Mouse (Mus musculus) embryonic facial prominence, embryonic 12.5 days (tissue): ENCODE data around the gene Rad9b. TPM values are rescaled to one million over a fixed set of nuclear protein-coding genes. Genes with fewer than 3 reads are reported as not detected.

Source experiments
- ATAC-seq: fragments of 200-750 bp; cut with Nextera tagmentation; 2 replicates; pipeline ENCODE4 v1.8.0; 2017; ENCODE audit not compliant: insufficient number of reproducible peaks, insufficient read depth, low FRiP score, low TSS enrichment
- H3K27ac ChIP-seq: fragments of 300-500 bp; sonication (generic); 2 replicates; pipeline ENCODE4 v1.5.1; 2016; ENCODE audit warnings: mild to moderate bottlenecking
- H3K27me3 ChIP-seq: fragments of 300-500 bp; sonication (generic); 2 replicates; pipeline ENCODE4 v1.6.1; 2016; ENCODE audit warnings: mild to moderate bottlenecking, moderate library complexity
- H3K36me3 ChIP-seq: fragments of 300-500 bp; sonication (generic); 2 replicates; pipeline ENCODE4 v1.6.1; 2016; ENCODE audit warnings: mild to moderate bottlenecking
- H3K4me1 ChIP-seq: fragments of 300-500 bp; sonication (generic); 2 replicates; pipeline ENCODE4 v1.6.1; 2016
- H3K4me2 ChIP-seq: fragments of 300-500 bp; sonication (generic); replicated peaks from 2 replicates; pipeline ENCODE4 v1.6.1; 2016; ENCODE audit warnings: mild to moderate bottlenecking, moderate library complexity
- H3K4me3 ChIP-seq: fragments of 300-500 bp; sonication (generic); 2 replicates; pipeline ENCODE4 v1.5.1; 2016; ENCODE audit warnings: mild to moderate bottlenecking
- H3K9ac ChIP-seq: fragments of 300-500 bp; sonication (generic); 2 replicates; pipeline ENCODE4 v1.6.1; 2016; ENCODE audit warnings: mild to moderate bottlenecking, moderate library complexity
- H3K9me3 ChIP-seq: fragments of 300-500 bp; sonication (generic); 2 replicates; pipeline ENCODE4 v1.6.1; 2016; ENCODE audit warnings: mild to moderate bottlenecking, moderate library complexity
- WGBS: fragments of 180-500 bp; shearing (Covaris S2); methylation state at CpG from one replicate; pipeline ENCODE4 v1.1.7; 2016; 5-methylcytosine and 5-hydroxymethylcytosine counted together
- polyA plus RNA-seq: library from polyadenylated mRNA; unstranded; fragments of >200 nt; fragmentation: Nextera tagmentation; extraction: Ambion mirVana; gene quantifications from 2 replicates; pipeline ENCODE4 v1.2.1, GENCODE M21; 2016

The Rad9b gene
- polyA plus RNA-seq, 1 experiment from 2014 or later: 17.1 TPM

GRCm38 (mm10) chr5:122354492-122355067, 547 bp upstream of the Rad9b start:
- H3K9ac ChIP-seq: peak overlapping the region; percentile 75
- WGBS: under 1% methylated on average over 52 of the region's 57 CpGs
- no peaks in the 10 kb centered on the region for H3K9me3 ChIP-seq
- no peaks in the 10 kb centered on the region for H3K27me3 ChIP-seq
- peak overlapping the region; percentile 70 for H3K4me2 ChIP-seq
- peak overlapping the region; percentile 37 for H3K27ac ChIP-seq
- H3K36me3 ChIP-seq: peaks cover 12% of the 10 kb centered on the region; the same call in 1 of the 2 replicates
- no peaks in the 10 kb centered on the region for H3K4me1 ChIP-seq
- ATAC-seq: 0 out of 2 replicates have a peak, but pooled peaks have one; percentile 32
- H3K4me3 ChIP-seq: peak overlapping the region; percentile 85

GRCm38 (mm10) chr5:122345777-122346176, 8.3 kb downstream of the Rad9b start:
- Histone ChIP-seq H3K4me2 (no peak overlapping the region), H3K4me1 (no peaks in the 10 kb centered on the region), H3K36me3 (no peaks in the 10 kb centered on the region), H3K27ac (no peak overlapping the region), H3K9ac (no peak overlapping the region), H3K9me3 (no peaks in the 10 kb centered on the region), H3K4me3 (no peak overlapping the region), H3K27me3 (no peaks in the 10 kb centered on the region)
- ATAC-seq: no peak
- WGBS: 68% methylated on average over 4 of the region's 4 CpGs

GRCm38 (mm10) chr5:122344260-122344659, 9.8 kb downstream of the Rad9b start:
- Histone ChIP-seq H3K4me3 (no peak overlapping the region), H3K4me1 (no peaks in the 10 kb centered on the region), H3K27me3 (no peaks in the 10 kb centered on the region), H3K9me3 (no peaks in the 10 kb centered on the region), H3K4me2 (no peak overlapping the region), H3K36me3 (no peaks in the 10 kb centered on the region), H3K27ac (no peak overlapping the region), H3K9ac (no peak overlapping the region)
- no peak for ATAC-seq
- WGBS: 7% methylated on average over 5 of the region's 5 CpGs

- Histone ChIP-seq H3K27me3 (no peaks in the 10 kb centered on the region), H3K36me3 (no peaks in the 10 kb centered on the region), H3K4me1 (no peaks in the 10 kb centered on the region), H3K27ac (no peak overlapping the region), H3K9me3 (no peaks in the 10 kb centered on the region), H3K4me3 (no peak overlapping the region), H3K9ac (no peak overlapping the region), H3K4me2 (no peak overlapping the region)
- 60% methylated on average over 7 of the region's 7 CpGs for WGBS
- ATAC-seq: no peak
These were observed 10.3 kb downstream of the Rad9b start for GRCm38 (mm10) chr5:122343768-122344167.

- H3K9me3 ChIP-seq: no peaks in the 10 kb centered on the region
- H3K9ac ChIP-seq: no peak overlapping the region
- 89% methylated on average over 1 of the region's 1 CpGs for whole genome bisulfite sequencing
- no peak for ATAC-seq
- H3K4me1 ChIP-seq: no peaks in the 10 kb centered on the region
- H3K4me2 ChIP-seq: no peak overlapping the region
- H3K27ac ChIP-seq: no peak overlapping the region
- no peaks in the 10 kb centered on the region for H3K27me3 ChIP-seq
- H3K36me3 ChIP-seq: no peaks in the 10 kb centered on the region
- no peak overlapping the region for H3K4me3 ChIP-seq
These were observed 11.2 kb downstream of the Rad9b start for GRCm38 (mm10) chr5:122342874-122343273.

GRCm38 (mm10) chr5:122336554-122337294, 17.3 kb downstream of the Rad9b start:
- WGBS: 93% methylated on average over 7 of the region's 7 CpGs
- ATAC-seq: no peak

GRCm38 (mm10) chr5:122334682-122335081, 19.4 kb downstream of the Rad9b start:
- WGBS: 83% methylated on average over 3 of the region's 3 CpGs
- no peaks in the 10 kb centered on the region for H3K27me3 ChIP-seq
- H3K4me3 ChIP-seq: no peak overlapping the region

More at GRCm38 (mm10) chr5:122336554-122337294, 17.3 kb downstream of the Rad9b start:
- H3K4me1 ChIP-seq: no peaks in the 10 kb centered on the region
- no peak overlapping the region for H3K4me3 ChIP-seq
- no peaks in the 10 kb centered on the region for H3K36me3 ChIP-seq
- no peaks in the 10 kb centered on the region for H3K9me3 ChIP-seq
- H3K27ac ChIP-seq: no peak overlapping the region
- H3K9ac ChIP-seq: no peak overlapping the region
- H3K27me3 ChIP-seq: no peaks in the 10 kb centered on the region
- H3K4me2 ChIP-seq: no peak overlapping the region

GRCm38 (mm10) chr5:122330269-122330668, 23.8 kb downstream of the Rad9b start:
- H3K36me3 ChIP-seq: peaks cover 19% of the 10 kb centered on the region; the same call in 1 of the 2 replicates
- no peak overlapping the region for H3K27ac ChIP-seq
- 92% methylated on average over 4 of the region's 4 CpGs for WGBS
- no peaks in the 10 kb centered on the region for H3K27me3 ChIP-seq
- no peak overlapping the region for H3K9ac ChIP-seq
- H3K4me3 ChIP-seq: no peak overlapping the region
- ATAC-seq: no peak
- H3K4me1 ChIP-seq: no peaks in the 10 kb centered on the region
- no peak overlapping the region for H3K4me2 ChIP-seq
- no peaks in the 10 kb centered on the region for H3K9me3 ChIP-seq

More at GRCm38 (mm10) chr5:122334682-122335081, 19.4 kb downstream of the Rad9b start:
- Histone ChIP-seq H3K9me3 (no peaks in the 10 kb centered on the region), H3K4me1 (no peaks in the 10 kb centered on the region), H3K27ac (no peak overlapping the region), H3K4me2 (no peak overlapping the region), H3K9ac (no peak overlapping the region), H3K36me3 (no peaks in the 10 kb centered on the region)
- ATAC-seq: no peak

- H3K27ac ChIP-seq: no peak overlapping the region
- peaks cover 36% of the 10 kb centered on the region for H3K36me3 ChIP-seq
- H3K27me3 ChIP-seq: no peaks in the 10 kb centered on the region
- no peak overlapping the region for H3K4me2 ChIP-seq
- no peaks in the 10 kb centered on the region for H3K4me1 ChIP-seq
- 84% methylated on average over 3 of the region's 3 CpGs for WGBS
- ATAC-seq: no peak
- H3K9ac ChIP-seq: no peak overlapping the region
- H3K9me3 ChIP-seq: no peaks in the 10 kb centered on the region
- no peak overlapping the region for H3K4me3 ChIP-seq
These were observed 26.8 kb downstream of the Rad9b start for GRCm38 (mm10) chr5:122327283-122327682.

GRCm38 (mm10) chr5:122325477-122325876, 28.6 kb downstream of the Rad9b start:
- Histone ChIP-seq H3K9me3 (no peaks in the 10 kb centered on the region), H3K27me3 (no peaks in the 10 kb centered on the region), H3K4me2 (no peak overlapping the region), H3K4me1 (no peaks in the 10 kb centered on the region), H3K36me3 (peaks cover 43% of the 10 kb centered on the region), H3K9ac (no peak overlapping the region), H3K4me3 (no peak overlapping the region), H3K27ac (no peak overlapping the region)
- WGBS: 85% methylated on average over 8 of the region's 8 CpGs
- ATAC-seq: no peak

- ATAC-seq: no peak
- no peaks in the 10 kb centered on the region for H3K4me1 ChIP-seq
- no peak overlapping the region for H3K4me2 ChIP-seq
- no peaks in the 10 kb centered on the region for H3K27me3 ChIP-seq
- 91% methylated on average over 23 of the region's 23 CpGs for WGBS
- no peak overlapping the region for H3K9ac ChIP-seq
- H3K36me3 ChIP-seq: peaks cover 50% of the 10 kb centered on the region
- no peak overlapping the region for H3K4me3 ChIP-seq
- H3K27ac ChIP-seq: no peak overlapping the region
- no peaks in the 10 kb centered on the region for H3K9me3 ChIP-seq
These were observed 29.2 kb downstream of the Rad9b start for GRCm38 (mm10) chr5:122324608-122325431.
